Mouse (Mus musculus) embryonic facial prominence, embryonic 11.5 days (tissue): ENCODE data around the gene Apopt1. TPM values are rescaled to one million over a fixed set of nuclear protein-coding genes. Genes with fewer than 3 reads are reported as not detected.

Experiments
- ATAC-seq: fragments of 200-750 bp; cut with Nextera tagmentation; replicated peaks from 2 replicates; pipeline ENCODE4 v1.8.0; 2017; ENCODE audit warnings: low read depth; ENCODE audit not compliant: insufficient number of reproducible peaks, low FRiP score, low TSS enrichment
- DNase-seq: peaks from one replicate; pipeline ENCODE4 v3.0.0-alpha.2; 2015; ENCODE audit warnings: low spot score
- H3K27ac ChIP-seq: fragments of 300-500 bp; sonication (generic); replicated peaks from 2 replicates; pipeline ENCODE4 v1.5.1; 2014; ENCODE audit warnings: mild to moderate bottlenecking, low read depth, low read length, control low read depth
- H3K27me3 ChIP-seq: fragments of 300-500 bp; sonication (generic); 2 replicates; pipeline ENCODE4 v1.6.1; 2014; ENCODE audit warnings: mild to moderate bottlenecking, low read length, moderate library complexity, mixed read lengths; ENCODE audit not compliant: control insufficient read depth, insufficient read depth
- H3K36me3 ChIP-seq: fragments of 300-500 bp; sonication (generic); replicated peaks from 2 replicates; pipeline ENCODE4 v1.6.1; 2014; ENCODE audit warnings: low read depth, mild to moderate bottlenecking, low read length, moderate library complexity, mixed read lengths; ENCODE audit not compliant: control insufficient read depth, insufficient read depth
- H3K4me1 ChIP-seq: fragments of 300-500 bp; sonication (generic); 2 replicates; pipeline ENCODE4 v1.6.1; 2014; ENCODE audit warnings: low read length, mixed read lengths; ENCODE audit not compliant: control insufficient read depth, insufficient read depth
- H3K4me2 ChIP-seq: fragments of 300-500 bp; sonication (generic); 2 replicates; pipeline ENCODE4 v1.6.1; 2014; ENCODE audit warnings: low read depth, mild to moderate bottlenecking, control low read depth, low read length, moderate library complexity
- H3K4me3 ChIP-seq: fragments of 300-500 bp; sonication (generic); 2 replicates; pipeline ENCODE4 v1.5.1; 2014; ENCODE audit warnings: low read depth, low read length, control low read depth
- H3K9ac ChIP-seq: fragments of 300-500 bp; sonication (generic); replicated peaks from 2 replicates; pipeline ENCODE4 v1.6.1; 2014; ENCODE audit warnings: mild to moderate bottlenecking, control low read depth, low read length
- H3K9me3 ChIP-seq: fragments of 300-500 bp; sonication (generic); replicated peaks from 2 replicates; pipeline ENCODE4 v1.6.1; 2016; ENCODE audit warnings: mild to moderate bottlenecking, low read length, inconsistent platforms, mixed read lengths; ENCODE audit not compliant: control insufficient read depth
- WGBS: fragments of 180-500 bp; shearing (Covaris S2); extraction: QIAGEN DNeasy Blood & Tissue Kit; methylation state at CpG from one replicate; pipeline ENCODE4 v1.1.7; 2014; 5-methylcytosine and 5-hydroxymethylcytosine counted together
- polyA plus RNA-seq: library from polyadenylated mRNA; unstranded; fragments of >200 nt; fragmentation: Nextera tagmentation; extraction: Ambion mirVana; gene quantifications from 2 replicates; pipeline ENCODE4 v1.2.1, GENCODE M21; 2014

Gene Apopt1
- polyA plus RNA-seq, 1 experiment from 2014 or later, result 57.7 TPM

GRCm38 (mm10) chr12:111743981-111744423 lies 30.9 kb downstream of the Apopt1 start:
- H3K36me3 ChIP-seq, result no peaks in the 10 kb centered on the region
- no peak for ATAC-seq
- H3K27ac ChIP-seq, result no peak overlapping the region
- no peak for DNase-seq
- no peak overlapping the region for H3K4me2 ChIP-seq
- H3K27me3 ChIP-seq, result no peaks in the 10 kb centered on the region
- H3K9me3 ChIP-seq, result no peaks in the 10 kb centered on the region
- 88% methylated on average over 11 of the region's 11 CpGs for WGBS
- no peaks in the 10 kb centered on the region for H3K4me1 ChIP-seq
- H3K4me3 ChIP-seq, result no peak overlapping the region
- H3K9ac ChIP-seq, result no peak overlapping the region

GRCm38 (mm10) chr12:111745274-111745673 lies 32.2 kb downstream of the Apopt1 start:
- WGBS, result 69% methylated on average over 6 of the region's 6 CpGs
- Histone ChIP-seq H3K9me3 (no peaks in the 10 kb centered on the region), H3K4me3 (no peak overlapping the region)

GRCm38 (mm10) chr12:111746091-111746490 lies 33.0 kb downstream of the Apopt1 start:
- H3K9ac ChIP-seq, result no peak overlapping the region
- no peak overlapping the region for H3K4me2 ChIP-seq
- H3K9me3 ChIP-seq, result no peaks in the 10 kb centered on the region
- WGBS, result 68% methylated on average over 5 of the region's 5 CpGs
- no peaks in the 10 kb centered on the region for H3K4me1 ChIP-seq
- H3K4me3 ChIP-seq, result no peak overlapping the region
- ATAC-seq (no peak), DNase-seq (peak; percentile 26)
- H3K27ac ChIP-seq, result no peak overlapping the region
- no peaks in the 10 kb centered on the region for H3K36me3 ChIP-seq
- H3K27me3 ChIP-seq, result no peaks in the 10 kb centered on the region

More at GRCm38 (mm10) chr12:111745274-111745673, 32.2 kb downstream of the Apopt1 start:
- Histone ChIP-seq H3K27me3 (no peaks in the 10 kb centered on the region), H3K27ac (no peak overlapping the region), H3K4me2 (no peak overlapping the region), H3K4me1 (no peaks in the 10 kb centered on the region), H3K9ac (no peak overlapping the region), H3K36me3 (no peaks in the 10 kb centered on the region)
- no peak for ATAC-seq
- no peak for DNase-seq

GRCm38 (mm10) chr12:111747421-111747820 lies 34.4 kb downstream of the Apopt1 start:
- no peak overlapping the region for H3K4me2 ChIP-seq
- DNase-seq (no peak), ATAC-seq (no peak)
- H3K27ac ChIP-seq, result no peak overlapping the region
- no peaks in the 10 kb centered on the region for H3K9me3 ChIP-seq
- H3K4me1 ChIP-seq, result no peaks in the 10 kb centered on the region
- no peak overlapping the region for H3K4me3 ChIP-seq
- 79% methylated on average over 7 of the region's 7 CpGs for WGBS
- no peaks in the 10 kb centered on the region for H3K27me3 ChIP-seq
- no peak overlapping the region for H3K9ac ChIP-seq
- no peaks in the 10 kb centered on the region for H3K36me3 ChIP-seq

GRCm38 (mm10) chr12:111750739-111751138 lies 37.7 kb downstream of the Apopt1 start:
- no peak for DNase-seq
- 98% methylated on average over 3 of the region's 3 CpGs for WGBS

GRCm38 (mm10) chr12:111752491-111752890 lies 39.4 kb downstream of the Apopt1 start:
- Histone ChIP-seq H3K36me3 (no peaks in the 10 kb centered on the region), H3K9ac (no peak overlapping the region), H3K4me1 (no peaks in the 10 kb centered on the region), H3K4me3 (no peak overlapping the region), H3K27ac (no peak overlapping the region), H3K9me3 (no peaks in the 10 kb centered on the region), H3K27me3 (no peaks in the 10 kb centered on the region), H3K4me2 (no peak overlapping the region)
- DNase-seq, result no peak
- no peak for ATAC-seq
- WGBS, result 91% methylated on average over 6 of the region's 6 CpGs

More at GRCm38 (mm10) chr12:111750739-111751138, 37.7 kb downstream of the Apopt1 start:
- Histone ChIP-seq H3K36me3 (no peaks in the 10 kb centered on the region), H3K4me3 (no peak overlapping the region), H3K27ac (no peak overlapping the region), H3K4me1 (no peaks in the 10 kb centered on the region), H3K9ac (no peak overlapping the region), H3K4me2 (no peak overlapping the region), H3K27me3 (no peaks in the 10 kb centered on the region), H3K9me3 (no peaks in the 10 kb centered on the region)
- no peak for ATAC-seq

GRCm38 (mm10) chr12:111753347-111753746 lies 40.3 kb downstream of the Apopt1 start:
- Histone ChIP-seq H3K4me3 (no peak overlapping the region), H3K27ac (no peak overlapping the region), H3K36me3 (no peaks in the 10 kb centered on the region), H3K4me2 (no peak overlapping the region), H3K9me3 (no peaks in the 10 kb centered on the region), H3K9ac (no peak overlapping the region), H3K4me1 (peaks cover 2% of the 10 kb centered on the region; the same call in 1 of the 2 replicates), H3K27me3 (no peaks in the 10 kb centered on the region)
- no peak for ATAC-seq
- 68% methylated on average over 9 of the region's 9 CpGs for WGBS
- no peak for DNase-seq

GRCm38 (mm10) chr12:111754710-111755109 lies 41.6 kb downstream of the Apopt1 start:
- Histone ChIP-seq H3K27ac (no peak overlapping the region), H3K4me2 (no peak overlapping the region), H3K9me3 (no peaks in the 10 kb centered on the region), H3K4me1 (peaks cover 2% of the 10 kb centered on the region; the same call in 1 of the 2 replicates), H3K27me3 (no peaks in the 10 kb centered on the region), H3K4me3 (no peak overlapping the region), H3K36me3 (no peaks in the 10 kb centered on the region), H3K9ac (no peak overlapping the region)
- ATAC-seq (no peak), DNase-seq (no peak)
